Mouse (Mus musculus) layer of hippocampus, adult 11-12 months (tissue): Measurements from ENCODE around the gene Pknox2.

Source experiments
- DNase-seq: peaks from one replicate; pipeline ENCODE4 v3.0.0; 2022; ENCODE audit warnings: low spot score

Gene Pknox2

DNA sequence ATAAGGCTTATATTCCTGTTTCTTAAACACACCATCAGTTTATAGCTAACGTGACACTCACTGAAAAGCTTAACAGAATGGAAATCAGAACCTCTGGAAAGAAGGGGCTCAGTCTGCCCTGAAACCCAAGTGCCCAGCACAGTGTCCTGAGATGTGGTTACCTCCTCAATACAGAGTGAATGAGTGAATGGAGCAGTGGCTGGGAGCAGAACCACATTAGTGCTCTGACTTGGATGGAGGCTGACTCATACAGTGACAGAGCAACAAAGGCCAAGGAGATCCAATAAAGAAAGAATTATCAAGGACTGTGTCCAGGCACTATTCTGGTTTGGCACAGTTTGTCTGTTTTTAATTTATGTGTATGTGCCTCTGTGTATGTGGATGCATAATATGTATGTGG, 101.3 kb downstream of the Pknox2 start:
- no peak for DNase-seq

DNA sequence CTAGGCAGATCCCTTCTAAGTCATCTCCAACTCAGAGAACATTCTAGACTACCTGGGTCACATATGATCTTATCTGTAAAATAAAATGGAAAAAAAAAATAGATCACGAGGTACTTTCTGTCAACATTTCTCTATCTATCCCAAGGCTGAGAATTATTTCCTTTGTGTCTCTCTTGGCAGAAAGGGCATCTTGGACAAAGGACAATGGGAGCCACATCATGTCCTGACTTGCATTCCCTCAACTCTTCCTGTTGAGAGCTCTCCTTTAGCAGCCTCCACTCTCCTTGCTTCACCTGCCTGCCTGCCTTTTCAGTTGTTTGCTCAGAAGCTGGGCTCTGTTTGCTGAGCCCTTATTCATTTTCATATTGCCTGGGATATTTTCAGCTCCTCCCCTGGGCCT, 103.0 kb downstream of the Pknox2 start:
- DNase-seq: no peak

DNA sequence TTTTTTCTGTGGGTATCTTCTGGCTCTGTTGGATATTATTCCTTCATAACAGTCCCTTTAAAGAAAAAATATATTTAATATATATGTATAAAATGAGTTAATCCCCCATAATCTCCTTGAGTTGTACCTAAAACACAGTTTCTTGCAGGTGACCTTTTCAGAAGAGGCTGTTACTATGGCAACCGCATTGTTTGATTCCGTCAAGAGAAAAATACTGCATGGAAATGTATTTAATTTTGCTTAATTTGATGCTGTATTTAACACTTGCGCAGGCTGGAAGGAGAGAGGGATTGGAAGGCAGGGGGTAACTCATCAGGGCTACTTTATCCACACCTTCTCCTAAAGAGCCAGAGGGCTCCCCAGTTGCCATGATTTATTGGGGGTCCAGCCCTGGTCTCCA, 108.3 kb downstream of the Pknox2 start:
- no peak for DNase-seq

DNA sequence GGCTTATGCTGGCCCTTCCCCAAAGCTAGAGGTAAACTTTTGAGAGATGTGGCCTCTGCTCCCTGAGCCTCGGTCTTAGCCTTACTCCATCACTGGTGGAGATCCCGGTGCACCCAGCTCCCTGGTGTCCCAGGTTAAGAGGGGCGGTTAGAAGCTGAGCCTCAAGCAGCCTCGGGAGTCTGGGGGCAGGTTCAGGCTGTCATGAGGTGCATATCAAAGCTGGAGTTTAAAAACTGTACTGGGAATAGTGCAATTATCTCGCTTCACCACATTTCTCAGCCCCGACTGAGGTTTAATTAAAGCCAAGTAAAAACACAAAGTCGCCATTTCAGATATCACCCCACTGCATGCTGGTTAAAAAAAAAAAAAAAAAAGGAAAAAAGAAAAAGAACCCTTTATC, 108.8 kb downstream of the Pknox2 start:
- DNase-seq: no peak

DNA sequence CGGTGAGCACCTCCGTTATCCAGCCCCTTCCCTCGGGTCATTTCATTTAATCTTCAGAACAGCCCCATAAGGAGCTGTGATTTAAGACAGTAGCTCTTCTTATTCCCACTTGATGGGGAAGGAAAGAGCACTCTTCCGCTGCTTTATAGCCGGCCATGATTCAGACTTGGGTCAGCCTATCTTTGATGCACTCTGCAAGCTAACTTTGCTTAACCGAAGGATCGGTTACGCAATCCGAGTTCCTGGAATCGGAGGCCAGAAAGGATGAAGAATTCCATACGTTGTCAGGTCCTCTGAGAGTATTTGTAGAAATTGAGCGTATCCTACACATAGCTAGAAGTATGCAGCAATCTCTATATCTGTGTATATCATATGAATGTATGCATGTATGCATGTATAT, 109.8 kb downstream of the Pknox2 start:
- DNase-seq: no peak

DNA sequence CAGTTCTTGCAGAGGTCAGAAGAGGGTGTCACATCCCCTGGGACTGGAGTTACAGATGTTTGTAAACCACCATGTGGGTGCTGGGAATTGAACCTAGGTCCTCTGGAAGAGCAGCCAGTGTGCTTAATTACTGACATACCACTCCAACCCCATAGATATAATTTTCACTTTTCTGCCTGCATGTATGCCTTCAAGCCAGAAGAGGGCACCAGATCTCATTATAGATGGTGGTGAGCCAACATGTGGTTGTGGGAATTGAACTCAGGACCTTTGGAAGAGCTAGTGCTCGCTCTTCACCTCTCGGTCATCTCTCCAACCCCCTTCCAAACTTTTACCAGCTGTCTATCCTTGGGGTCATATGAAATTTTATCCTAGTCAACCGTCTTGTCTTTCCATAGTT, 112.0 kb downstream of the Pknox2 start:
- no peak for DNase-seq

DNA sequence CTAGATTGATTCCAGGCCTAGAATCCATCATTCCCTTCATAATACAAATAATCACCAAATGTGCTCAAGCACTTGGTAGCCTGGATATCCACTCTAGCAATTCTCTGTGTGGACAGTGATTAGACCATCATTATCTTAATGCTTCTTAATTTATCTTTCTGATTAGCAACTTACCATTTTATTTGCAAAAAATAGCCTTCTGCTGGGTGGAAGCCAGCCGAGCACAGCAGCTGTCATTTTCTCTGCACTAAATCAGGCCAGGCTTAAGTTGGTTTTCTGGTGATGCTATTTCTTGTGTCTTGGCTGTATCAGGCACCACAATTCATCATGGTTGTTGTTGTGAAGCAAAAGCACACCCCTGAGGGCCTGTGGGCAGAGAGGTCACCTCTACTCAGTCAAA, 112.9 kb downstream of the Pknox2 start:
- DNase-seq: no peak

DNA sequence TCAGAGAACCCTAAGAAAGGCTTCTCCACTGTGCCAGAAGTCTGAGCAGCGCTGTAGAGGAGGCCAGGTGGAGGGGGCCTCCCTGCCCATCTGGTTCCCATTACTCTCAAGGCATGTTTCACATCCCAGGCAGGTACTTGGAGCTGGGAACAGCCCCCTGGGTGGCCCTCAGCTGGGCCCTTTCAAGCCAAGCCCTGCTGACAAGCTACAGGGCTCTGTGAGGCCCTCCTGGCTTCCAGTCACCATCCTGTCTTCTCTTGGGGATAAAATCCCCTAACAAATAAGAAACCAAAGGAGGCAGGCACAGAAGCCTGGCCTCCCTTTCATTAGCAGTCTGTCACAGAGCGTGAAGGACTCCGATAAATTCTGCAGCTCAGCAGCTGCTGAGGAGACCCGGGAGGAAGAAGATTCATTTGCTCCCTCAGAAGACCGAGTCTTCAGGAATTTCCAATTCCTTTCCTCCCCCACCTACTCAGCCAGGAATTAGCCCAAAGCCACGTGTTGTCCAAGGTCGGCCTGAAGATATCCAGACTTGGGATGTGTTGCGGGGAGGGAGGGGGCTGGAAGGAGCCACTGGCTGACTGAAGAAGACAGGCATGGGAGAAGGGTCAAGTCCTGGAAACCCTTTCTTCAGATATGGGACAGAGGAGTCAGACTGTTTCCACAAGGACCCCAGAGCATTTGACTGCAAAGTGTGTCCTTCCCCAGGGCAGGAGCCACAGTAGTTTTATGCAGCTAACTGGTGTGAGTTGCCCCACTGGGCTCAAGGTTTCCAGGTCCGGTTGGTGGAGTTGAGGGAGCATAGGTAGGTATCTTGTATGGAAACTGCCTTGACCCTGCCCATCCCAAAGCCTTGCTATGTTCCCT, 116.6 kb downstream of the Pknox2 start:
- DNase-seq: no peak

DNA sequence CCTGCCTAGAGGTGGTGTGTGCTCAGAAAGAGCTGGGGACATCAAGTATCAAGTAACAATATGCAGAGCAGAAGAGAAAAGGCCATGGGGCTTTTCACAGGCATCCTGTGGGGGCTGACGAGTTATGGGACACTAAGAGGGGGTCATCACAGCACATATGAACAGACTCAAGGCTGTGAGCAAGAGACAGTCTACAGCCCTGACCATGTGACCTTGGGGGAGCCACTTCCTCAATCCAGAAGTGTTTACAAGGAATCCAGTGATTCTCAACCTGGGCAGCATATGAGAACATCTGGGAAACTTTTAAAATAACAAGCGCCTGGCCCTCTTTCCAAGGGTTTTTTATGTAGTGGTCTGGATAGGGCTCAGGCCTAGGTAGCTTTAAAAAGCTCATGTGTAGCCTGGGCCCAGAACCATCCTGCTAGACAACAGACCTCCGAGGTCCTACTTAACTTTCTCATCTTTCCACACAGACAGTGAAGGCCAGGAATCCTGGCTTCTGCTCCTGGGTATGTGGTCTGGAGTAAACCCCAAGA, 117.3 kb downstream of the Pknox2 start:
- no peak for DNase-seq

DNA sequence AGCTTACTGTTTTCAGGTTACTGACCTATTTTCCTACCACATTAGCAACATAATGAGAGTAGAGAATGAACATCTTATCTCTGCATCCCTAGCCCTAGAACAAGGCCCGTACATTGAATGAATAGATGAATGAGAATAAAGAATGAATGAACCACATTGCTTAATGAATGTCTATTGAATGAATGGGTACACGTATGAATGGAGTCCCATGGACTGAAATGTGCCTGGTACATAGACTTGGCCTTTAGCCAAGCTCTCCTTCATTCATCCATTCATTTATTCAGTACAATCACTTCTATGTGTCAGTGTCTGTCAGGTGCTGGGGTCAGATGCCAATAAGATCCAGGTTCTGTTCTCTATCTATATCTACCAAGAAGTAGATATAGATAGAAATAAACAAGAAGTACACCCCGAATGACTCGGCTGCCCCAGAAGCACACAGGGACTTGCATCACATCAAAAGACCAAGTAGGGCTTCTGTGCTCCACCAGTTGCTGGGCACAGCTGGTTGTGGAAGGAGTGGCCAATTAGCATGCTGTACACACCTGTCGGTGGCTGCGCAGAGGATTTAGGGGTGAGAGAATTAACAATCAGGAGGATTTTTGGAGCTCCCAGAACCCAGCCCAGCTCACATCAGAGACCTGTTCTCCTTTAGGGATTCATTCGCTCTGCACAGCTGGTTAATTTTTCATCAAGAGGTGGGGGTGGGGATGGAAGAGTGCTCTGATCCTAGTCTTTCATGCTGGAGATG, 119.2 kb downstream of the Pknox2 start:
- no peak for DNase-seq

DNA sequence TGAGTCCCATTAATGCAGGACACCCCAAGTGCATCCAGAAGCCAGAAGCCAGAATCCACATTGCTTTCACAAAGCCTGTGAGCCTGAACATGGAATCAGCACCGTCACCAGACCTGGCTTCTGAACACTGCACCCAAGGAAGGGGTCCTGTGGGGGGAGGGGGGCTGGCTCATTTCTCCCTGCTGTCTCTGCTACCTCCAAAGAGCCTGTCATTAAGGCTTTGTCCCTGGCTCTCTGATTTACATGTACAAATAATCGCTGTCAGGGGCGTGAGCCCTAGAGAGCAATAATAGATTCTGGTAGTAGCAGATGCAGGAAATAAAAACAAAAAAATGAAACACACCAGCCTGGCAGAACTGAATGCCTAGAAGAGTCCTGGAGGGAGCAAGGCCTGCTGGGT, 121.3 kb downstream of the Pknox2 start:
- no peak for DNase-seq

DNA sequence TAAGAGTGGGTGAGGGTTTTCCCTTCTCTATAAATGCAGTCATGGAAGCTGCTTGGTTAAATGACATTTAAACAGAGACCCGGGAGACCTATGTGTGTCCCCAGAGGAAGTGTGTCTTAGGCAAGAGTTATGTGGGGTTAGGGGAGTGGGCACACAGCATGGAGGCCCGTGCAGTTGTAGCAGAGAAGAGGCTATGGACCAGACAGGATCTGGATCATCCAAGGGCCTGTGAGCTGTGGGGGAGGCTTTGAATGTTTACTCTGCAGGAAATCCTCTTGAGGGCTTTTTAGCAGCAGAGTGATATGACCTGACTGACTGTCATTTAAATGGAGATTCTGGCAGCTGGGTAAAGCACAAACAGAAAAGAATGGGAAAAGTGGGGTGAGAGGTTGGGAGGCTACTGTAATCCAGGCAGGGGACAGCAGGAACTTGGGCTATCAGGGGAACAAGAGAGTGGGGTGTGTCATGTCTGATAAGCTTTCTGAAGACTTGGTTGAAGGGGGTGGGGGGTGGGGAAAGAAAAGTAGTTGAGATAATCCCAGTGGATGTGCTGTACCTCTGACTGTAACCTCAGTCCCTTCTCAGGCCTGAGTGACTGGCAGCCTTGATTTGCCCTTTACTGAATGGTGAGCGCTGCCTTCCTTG, 125.5 kb downstream of the Pknox2 start:
- DNase-seq: no peak

DNA sequence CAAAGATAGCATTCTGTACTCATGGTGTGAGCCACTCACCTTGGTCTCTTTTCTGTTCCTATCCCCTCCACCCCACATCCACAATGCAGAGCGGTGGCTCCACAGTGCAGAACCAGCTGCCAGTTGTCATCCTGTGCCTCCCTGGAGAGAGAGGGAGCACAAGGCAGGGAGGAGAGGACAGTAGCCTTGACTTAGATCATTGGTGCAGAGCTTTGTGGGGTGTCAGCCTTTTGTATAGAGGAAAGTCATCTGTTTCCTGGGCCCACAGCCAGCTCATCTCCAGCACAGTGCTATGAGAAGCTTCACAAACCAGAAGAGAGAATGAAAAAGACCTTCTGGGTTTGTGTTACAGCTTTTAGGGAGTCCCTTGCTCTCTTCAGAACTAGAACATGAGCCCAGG, 129.1 kb downstream of the Pknox2 start:
- DNase-seq: peak; percentile 71

DNA sequence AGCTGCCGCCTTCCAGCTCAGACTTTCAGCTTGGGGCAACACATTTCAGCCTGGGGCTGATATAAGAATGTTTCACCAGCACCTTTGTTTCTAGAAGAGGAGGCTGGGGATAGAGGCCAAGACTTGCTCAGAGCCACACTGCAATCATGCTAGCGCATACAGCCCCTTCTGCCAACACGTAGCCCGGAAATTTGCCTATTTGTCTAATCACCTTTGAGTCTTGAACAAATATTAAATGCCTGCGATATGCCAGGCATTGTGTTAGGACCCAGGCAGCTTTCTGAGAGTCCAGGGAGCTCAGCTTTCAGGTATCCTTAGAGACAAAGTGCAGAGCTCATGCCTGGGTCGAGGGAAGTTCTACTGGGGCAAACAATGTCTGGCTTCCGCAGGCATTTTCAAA, 130.0 kb downstream of the Pknox2 start:
- no peak for DNase-seq

DNA sequence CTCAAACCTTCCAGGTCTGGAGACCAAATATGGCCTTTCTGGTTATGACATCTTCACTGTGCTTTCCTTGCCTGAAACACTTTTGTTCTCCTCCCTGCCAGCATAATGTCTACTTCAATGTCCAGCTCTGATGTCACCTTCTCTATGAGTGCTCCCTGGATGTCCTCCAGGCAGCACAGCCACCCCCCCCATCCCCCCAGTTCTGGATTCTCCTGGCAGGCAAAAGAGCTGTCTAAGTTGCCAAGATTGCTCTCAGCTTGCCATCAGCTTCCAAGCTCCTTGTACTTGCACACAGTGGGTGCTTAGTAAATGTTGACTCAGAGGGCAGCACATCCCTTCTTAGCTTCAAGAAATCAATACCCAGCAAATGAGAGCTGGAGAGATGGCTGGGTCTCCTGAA, 131.0 kb downstream of the Pknox2 start:
- DNase-seq: no peak

DNA sequence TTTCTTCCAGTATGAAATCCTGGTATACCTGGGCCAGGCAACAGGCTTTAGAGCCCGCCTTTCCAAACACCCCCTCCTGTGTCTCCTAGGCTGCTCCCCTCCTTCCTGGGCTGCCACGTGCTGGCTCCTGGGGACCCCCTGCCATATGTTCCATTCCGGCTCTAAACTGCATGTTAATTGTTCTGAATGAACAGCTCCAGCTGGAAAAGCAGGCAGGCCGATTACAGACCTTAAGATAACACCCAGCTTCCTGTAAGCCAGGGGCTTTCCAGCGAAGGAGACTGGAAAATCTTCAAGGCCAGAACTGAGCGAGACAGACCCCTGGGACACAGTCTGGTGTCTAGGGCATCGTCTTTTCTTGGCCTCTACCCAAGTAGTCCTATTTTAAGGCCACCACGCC, 133.6 kb downstream of the Pknox2 start:
- no peak for DNase-seq

DNA sequence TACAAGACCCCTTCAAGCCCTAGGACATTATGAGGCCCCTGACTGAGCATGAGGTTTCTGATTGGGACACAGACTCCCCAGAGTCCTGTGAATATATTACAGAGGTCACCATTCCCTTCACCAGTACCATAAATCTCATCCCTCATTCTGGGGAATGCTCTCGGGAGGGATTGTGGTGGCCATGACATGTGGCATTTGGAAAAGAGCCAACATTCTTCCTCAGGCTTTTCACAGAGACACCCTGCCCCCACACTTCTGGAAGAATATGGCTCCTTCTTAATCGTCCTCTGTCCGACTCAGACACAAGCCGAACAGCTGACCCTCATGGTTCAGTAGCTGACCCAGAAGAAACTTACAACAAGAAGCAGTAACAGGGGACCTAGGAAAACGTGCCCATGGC, 139.1 kb downstream of the Pknox2 start:
- no peak for DNase-seq

DNA sequence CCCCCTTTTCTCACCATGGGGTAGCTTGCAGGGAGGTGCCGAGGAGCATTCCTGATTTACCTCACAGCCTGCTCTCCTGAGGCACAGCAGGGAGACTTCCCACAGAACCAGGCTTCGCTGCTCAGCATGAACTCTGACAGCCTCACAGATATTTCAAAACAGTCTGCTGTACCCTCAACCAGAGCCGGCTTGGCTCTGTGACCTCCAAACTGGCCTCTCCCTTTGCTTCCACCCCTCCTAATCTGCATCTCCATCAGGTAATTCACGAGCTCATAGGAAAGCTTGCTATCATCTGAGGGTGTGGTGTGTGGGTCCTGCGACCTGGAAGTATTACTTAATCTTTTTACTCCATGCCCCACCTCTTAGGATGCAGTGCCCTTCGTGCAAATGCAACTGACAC, 142.5 kb downstream of the Pknox2 start:
- DNase-seq: no peak

DNA sequence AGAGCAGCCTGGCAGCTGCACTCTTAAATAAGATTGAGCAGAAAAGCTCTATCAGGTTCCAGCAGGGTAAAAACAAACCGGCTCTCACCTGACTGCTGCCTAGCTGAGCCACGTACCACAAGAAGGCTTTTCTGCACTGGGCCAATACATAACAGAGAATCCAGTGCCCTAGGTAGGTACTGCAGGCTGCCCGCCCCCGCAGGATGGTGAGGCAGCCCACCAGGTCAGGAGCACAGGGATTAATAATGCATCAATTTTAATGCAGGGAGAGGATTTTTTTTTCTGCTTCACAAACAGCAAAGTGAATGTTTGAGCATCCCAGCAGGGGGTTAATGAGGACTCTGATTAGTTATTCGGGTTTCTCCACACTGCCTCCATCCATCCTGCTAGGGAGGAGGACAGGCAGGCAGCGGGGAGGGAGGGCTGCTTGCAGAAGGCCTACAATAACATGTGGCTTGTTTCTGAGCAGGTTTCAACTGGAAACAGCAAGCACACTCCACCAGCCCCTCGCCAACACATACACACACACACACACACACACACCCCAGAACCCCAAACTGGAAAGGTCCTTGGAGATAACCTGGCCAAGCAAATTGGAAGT, 145.2 kb downstream of the Pknox2 start:
- no peak for DNase-seq

DNA sequence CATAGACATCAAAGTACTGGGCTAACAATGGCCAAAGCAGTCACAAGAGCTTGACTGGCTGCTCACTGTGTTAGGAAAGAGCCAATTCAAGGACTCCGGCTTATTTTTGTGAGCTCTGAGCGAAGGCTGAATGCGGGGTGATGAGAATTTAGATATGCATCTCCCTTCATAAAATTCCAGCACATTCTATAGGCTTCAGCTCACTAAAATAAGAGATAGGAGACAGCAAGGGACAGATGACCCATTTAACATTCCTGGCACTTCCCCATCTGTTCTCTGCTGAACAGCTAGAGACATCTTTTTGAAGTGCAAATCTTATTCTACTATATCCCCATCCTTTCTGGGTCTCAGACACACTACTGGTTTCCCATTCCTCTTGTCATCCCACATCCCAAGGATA, 147.8 kb downstream of the Pknox2 start:
- DNase-seq: no peak

DNA sequence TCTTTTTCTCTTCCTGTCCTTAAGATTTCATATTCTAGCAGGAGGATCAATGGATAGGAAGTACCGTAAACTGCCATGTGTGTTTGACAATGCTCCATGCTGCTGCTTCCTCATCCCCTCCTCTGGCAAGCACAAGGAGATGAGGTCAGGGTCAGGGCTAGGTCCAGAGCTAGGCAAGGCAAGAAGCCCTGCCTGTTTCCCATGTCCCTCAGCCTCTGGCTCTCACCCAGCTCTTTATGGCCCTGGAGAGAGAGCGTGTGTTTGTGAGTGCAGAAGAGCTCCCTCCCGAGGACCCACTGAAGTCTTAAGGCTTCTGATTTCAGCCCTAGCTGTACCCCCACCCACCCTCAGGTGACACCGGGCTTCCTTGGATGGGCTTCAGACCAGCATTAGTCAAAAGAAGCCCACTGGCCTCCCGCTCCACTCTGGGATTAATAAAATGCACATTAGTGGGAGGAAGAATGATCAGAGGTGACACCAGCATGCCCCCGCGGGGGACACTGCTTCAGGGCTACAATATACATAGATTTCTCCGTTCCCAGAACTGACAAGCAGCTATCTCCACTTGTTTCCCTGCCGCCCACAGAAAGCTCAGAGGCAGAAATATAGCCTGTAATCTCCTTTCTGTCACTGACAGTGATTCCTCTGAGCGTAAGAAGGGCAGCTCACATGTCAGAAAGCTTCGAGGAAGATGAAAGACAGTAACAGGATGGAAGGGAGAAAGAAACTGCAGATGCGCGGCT, 156.4 kb downstream of the Pknox2 start:
- no peak for DNase-seq

DNA sequence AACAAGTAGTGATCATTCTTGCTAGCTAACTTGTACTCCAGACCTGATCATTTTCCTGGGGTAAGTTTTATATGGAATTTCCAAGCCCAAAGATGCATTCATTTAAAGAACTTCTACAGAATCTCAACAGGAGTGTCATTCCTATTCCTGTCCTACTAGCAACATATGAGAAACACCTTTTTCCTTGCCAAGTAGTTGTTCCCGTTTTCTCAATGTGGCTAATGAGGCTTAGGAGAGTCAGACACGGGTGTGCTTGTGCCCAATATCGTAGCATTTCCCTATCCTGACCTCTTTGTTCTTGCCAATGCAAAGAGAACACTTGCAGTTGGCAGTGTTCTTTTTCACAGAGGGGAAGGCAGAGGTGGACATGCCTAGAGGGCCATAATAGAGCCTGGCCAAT, 157.2 kb downstream of the Pknox2 start:
- DNase-seq: no peak
